Mouse (Mus musculus): ENCODE results near the gene Thra. TPM values are rescaled to one million over a fixed set of nuclear protein-coding genes. Genes with fewer than 3 reads are reported as not detected.

Gene Thra
- total and polyA plus RNA-seq, 3 experiments: 1.1 to 3.9 (median 3.8) TPM

- Histone ChIP-seq H3K9me3 (replicated peaks; ENCODE audit: low read length) (no peaks in the 10 kb centered on the region), H3K36me3 (replicated peaks in 1 of 2; ENCODE audit: control insufficient read depth in 1 of 2, insufficient read depth in 1 of 2, low read length in 1 of 2) (no peaks in the 10 kb centered on the region), H3K27me3 (replicated peaks) (peaks cover 18% of the 10 kb centered on the region), H3K9ac (ENCODE audit: insufficient read depth, low read depth) (no peak overlapping the region), H3K27ac (ENCODE audit: insufficient read depth, low read depth) (no peak overlapping the region), H3K4me3 (replicated peaks in 1 of 3; ENCODE audit: low read depth in 2 of 3, low read length in 2 of 3, poor library complexity in 1 of 3) (no peak overlapping the region), H3K4me1 (ENCODE audit: control insufficient read depth in 1 of 2, insufficient read depth in 2 of 2) (peaks cover 49 to 74% of the 10 kb centered on the region in 2 experiments), H3K79me2 (replicated peaks; ENCODE audit: control insufficient read depth, extremely low read depth, insufficient read depth, poor library complexity, severe bottlenecking) (no peaks in the 10 kb centered on the region), H3K4me2 (ENCODE audit: insufficient read depth, low read depth, poor library complexity, severe bottlenecking) (no peak overlapping the region)
- no peak for TF ChIP-seq POLR2A (IDR thresholded peaks at IDR 0.05; ENCODE audit: low read depth, low read length)
- no peak for TF ChIP-seq SIN3A (IDR thresholded peaks at IDR 0.05; ENCODE audit: low read length)
- TF ChIP-seq RAD21 (IDR thresholded peaks at IDR 0.05; ENCODE audit: low read depth, low read length): no peak
- no peak for TF ChIP-seq CTCF (conservative IDR thresholded peaks at IDR 0.05 in 1 of 2, IDR thresholded peaks at IDR 0.05 in 1 of 2; ENCODE audit: low read depth in 2 of 2, low read length in 2 of 2)
- no peak for TF ChIP-seq USF2 (conservative IDR thresholded peaks at IDR 0.05; ENCODE audit: low read depth, low read length)
- TF ChIP-seq ELF1 (IDR thresholded peaks at IDR 0.05; ENCODE audit: low read depth, low read length): no peak
- TF ChIP-seq JUN (IDR thresholded peaks at IDR 0.05; ENCODE audit: insufficient read depth, low read depth, low read length): no peak
- TF ChIP-seq USF1 (IDR thresholded peaks at IDR 0.05; ENCODE audit: low read depth, low read length): no peak
- no peak for DNase-seq (ENCODE audit: extremely low read depth)
- in situ Hi-C loops (cut with MboI; ENCODE audit: low pct_ligation_motif_present, low pct_unique_long_range_greater_than_20kb, low sequenced_read_pairs): no loop called here
- dilution Hi-C loops (cut with MboI; ENCODE audit: extremely low pct_ligation_motif_present, extremely low pct_unique_long_range_greater_than_20kb, low sequenced_read_pairs): no loop called here
Observed at GRCm38 (mm10) chr11:98750351-98751201, 10.1 kb downstream of the Thra start.

- Histone ChIP-seq H3K9ac (ENCODE audit: insufficient read depth, low read depth) (no peak overlapping the region), H3K36me3 (replicated peaks in 1 of 2; ENCODE audit: control insufficient read depth in 1 of 2, insufficient read depth in 1 of 2, low read length in 1 of 2) (no peaks in the 10 kb centered on the region), H3K9me3 (replicated peaks; ENCODE audit: low read length) (no peaks in the 10 kb centered on the region), H3K4me2 (ENCODE audit: insufficient read depth, low read depth, poor library complexity, severe bottlenecking) (no peak overlapping the region), H3K4me3 (replicated peaks in 1 of 3; ENCODE audit: low read depth in 2 of 3, low read length in 2 of 3, poor library complexity in 1 of 3) (no peak overlapping the region), H3K79me2 (replicated peaks; ENCODE audit: control insufficient read depth, extremely low read depth, insufficient read depth, poor library complexity, severe bottlenecking) (no peaks in the 10 kb centered on the region), H3K4me1 (ENCODE audit: control insufficient read depth in 1 of 2, insufficient read depth in 2 of 2) (peaks cover 45 to 74% of the 10 kb centered on the region in 2 experiments), H3K27ac (ENCODE audit: insufficient read depth, low read depth) (no peak overlapping the region), H3K27me3 (replicated peaks) (peaks cover 11% of the 10 kb centered on the region)
- dilution Hi-C loops (cut with MboI; ENCODE audit: extremely low pct_ligation_motif_present, extremely low pct_unique_long_range_greater_than_20kb, low sequenced_read_pairs) (no loop called here), in situ Hi-C loops (cut with MboI; ENCODE audit: low pct_ligation_motif_present, low pct_unique_long_range_greater_than_20kb, low sequenced_read_pairs) (no loop called here)
- TF ChIP-seq POLR2A (IDR thresholded peaks at IDR 0.05; ENCODE audit: low read depth, low read length) (no peak), CHD2 (IDR thresholded peaks at IDR 0.05; ENCODE audit: low read length) (no peak), USF2 (conservative IDR thresholded peaks at IDR 0.05; ENCODE audit: low read depth, low read length) (no peak), RCOR1 (conservative IDR thresholded peaks at IDR 0.05; ENCODE audit: low read depth, low read length) (no peak), USF1 (IDR thresholded peaks at IDR 0.05; ENCODE audit: low read depth, low read length) (no peak), MAZ (IDR thresholded peaks at IDR 0.05; ENCODE audit: low read depth, low read length) (no peak)
- no peak for DNase-seq (ENCODE audit: extremely low read depth)
Observed at GRCm38 (mm10) chr11:98751221-98751782, 10.9 kb downstream of the Thra start.
